Mouse (Mus musculus) liver, postnatal 0 days (tissue): Measurements from ENCODE around the gene Col4a1.

Experiments
- CTCF ChIP-seq: sonication (generic); IDR thresholded peaks from 2 replicates; pipeline ENCODE4 v1.5.1; 2016; ENCODE audit warnings: antibody characterized with exemption, low read depth
- EP300 ChIP-seq: IDR thresholded peaks from 2 replicates; pipeline ENCODE4 v1.6.1; 2016; ENCODE audit warnings: antibody characterized with exemption, low read depth, mild to moderate bottlenecking

DNA sequence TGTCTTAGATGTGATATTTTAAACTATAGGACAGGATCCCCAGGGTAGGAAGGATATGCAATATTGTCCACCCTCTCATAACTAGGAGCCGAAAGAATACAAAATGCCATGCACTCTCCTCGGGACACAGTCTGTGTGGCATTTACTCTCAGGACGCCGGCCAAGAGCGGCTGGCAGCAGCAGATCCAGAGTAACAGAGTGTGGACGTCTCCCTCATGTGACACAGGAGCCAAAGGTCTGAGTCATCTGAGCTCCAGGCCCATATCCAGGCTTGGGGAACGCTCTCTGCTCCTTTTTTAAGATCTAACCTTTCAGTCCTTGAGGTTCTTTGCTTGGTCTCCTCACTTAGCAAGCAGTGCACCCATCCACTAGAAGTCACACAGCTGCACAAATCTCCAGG, 141.1 kb downstream of the Col4a1 start:
- TF ChIP-seq EP300 (no peak), CTCF (0 out of 2 replicates have a peak, but pooled peaks have one; percentile 3)
